Mouse (Mus musculus) lung, adult 2 months (tissue): Measurements from ENCODE around the gene Nfatc2ip. TPM values are rescaled to one million over a fixed set of nuclear protein-coding genes. Genes with fewer than 3 reads are reported as not detected.
A peak's percentile ranks its signal among the peaks of the same experiment; 100 is the strongest.

Source experiments
- DNase-seq: peaks from one replicate; pipeline ENCODE4 v3.0.0; 2022
- H3K4me1 ChIP-seq: fragments of 200-500 bp; 2 replicates; pipeline ENCODE4 v1.6.1; 2011; ENCODE audit warnings: low read length; ENCODE audit not compliant: control insufficient read depth, insufficient read depth
- H3K4me3 ChIP-seq: fragments of 200-500 bp; replicated peaks from 2 replicates; pipeline ENCODE3; 2011; ENCODE audit warnings: low read depth, mild to moderate bottlenecking, control low read depth, low read length; ENCODE audit errors: extremely low read depth
- CTCF ChIP-seq: fragments of 200-500 bp; IDR thresholded peaks from 2 replicates; pipeline ENCODE4 v1.5.1; 2011; ENCODE audit warnings: mild to moderate bottlenecking, low read length, control low read depth; ENCODE audit not compliant: insufficient read depth
- POLR2A ChIP-seq: fragments of 200-500 bp; IDR thresholded peaks from 2 replicates; pipeline ENCODE4 v1.6.1; 2011; ENCODE audit warnings: low read depth, mild to moderate bottlenecking, control low read depth, low read length, borderline replicate concordance; ENCODE audit errors: extremely low read depth
- WGBS: fragments of 180-500 bp; shearing (Covaris S2); methylation state at CpG from one replicate; pipeline ENCODE4 v1.1.7; 2018; 5-methylcytosine and 5-hydroxymethylcytosine counted together
- polyA plus RNA-seq: library from polyadenylated mRNA; depleted of rRNA; stranded (reverse); fragments of >200 nt; gene quantifications from 2 replicates; pipeline ENCODE4 v1.2.3, GENCODE M21; 2012

Nfatc2ip gene
- polyA plus RNA-seq, 1 experiment, result 6.5 TPM

DNA sequence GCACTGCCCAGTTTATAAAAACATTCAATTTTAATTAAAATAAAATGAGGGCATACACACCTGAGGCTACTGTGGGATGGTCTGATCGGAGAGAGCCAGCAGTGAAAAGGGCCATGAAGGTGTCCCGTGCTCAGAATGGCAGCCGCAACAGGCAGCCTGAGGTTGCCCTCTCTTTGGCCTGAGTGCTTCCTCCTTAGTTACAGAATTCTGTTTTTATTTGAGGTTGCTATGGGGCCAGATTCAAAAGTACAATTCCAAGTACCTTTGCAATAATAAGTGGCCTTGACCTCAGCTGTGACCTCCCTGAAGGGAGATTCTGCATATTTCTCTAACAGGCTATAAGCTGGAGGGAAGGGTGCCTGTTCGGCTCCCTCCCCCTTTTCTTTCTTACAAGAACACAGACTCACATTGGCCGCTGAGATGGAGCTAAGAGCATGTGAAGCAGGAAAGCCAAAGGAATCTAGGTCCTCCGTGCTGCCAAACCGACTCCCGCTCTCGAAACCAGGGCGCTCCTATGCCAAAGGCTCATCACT, 45.1 kb downstream of the Nfatc2ip start:
- Histone ChIP-seq H3K4me1 (no peaks in the 10 kb centered on the region), H3K4me3 (peak overlapping the region; percentile 27)
- 40% methylated on average over 10 of the region's 10 CpGs for WGBS
- TF ChIP-seq POLR2A (peak; percentile 68; the same call in 1 of the 2 replicates), CTCF (no peak)
- DNase-seq, result peak; percentile 57

GRCm38 (mm10) chr7:126350748-126351418, 45.7 kb downstream of the Nfatc2ip start:
- no peak for DNase-seq
- H3K4me3 ChIP-seq, result peak overlapping the region; percentile 56
- TF ChIP-seq POLR2A, result no peak
- no peak for TF ChIP-seq CTCF

GRCm38 (mm10) chr7:126348293-126348692, 48.2 kb downstream of the Nfatc2ip start:
- TF ChIP-seq CTCF, result no peak
- no peak for TF ChIP-seq POLR2A
- DNase-seq, result no peak
- Histone ChIP-seq H3K4me1 (no peaks in the 10 kb centered on the region), H3K4me3 (no peak overlapping the region)
- WGBS, result 54% methylated on average over 8 of the region's 8 CpGs

More at GRCm38 (mm10) chr7:126350748-126351418, 45.7 kb downstream of the Nfatc2ip start:
- 47% methylated on average over 20 of the region's 20 CpGs for WGBS
- H3K4me1 ChIP-seq, result no peaks in the 10 kb centered on the region

GRCm38 (mm10) chr7:126347098-126347497, 49.4 kb downstream of the Nfatc2ip start:
- no peak overlapping the region for H3K4me3 ChIP-seq
- TF ChIP-seq CTCF, result no peak
- TF ChIP-seq POLR2A, result no peak
- WGBS, result 47% methylated on average over 1 of the region's 1 CpGs
- no peak for DNase-seq
- no peaks in the 10 kb centered on the region for H3K4me1 ChIP-seq

DNA sequence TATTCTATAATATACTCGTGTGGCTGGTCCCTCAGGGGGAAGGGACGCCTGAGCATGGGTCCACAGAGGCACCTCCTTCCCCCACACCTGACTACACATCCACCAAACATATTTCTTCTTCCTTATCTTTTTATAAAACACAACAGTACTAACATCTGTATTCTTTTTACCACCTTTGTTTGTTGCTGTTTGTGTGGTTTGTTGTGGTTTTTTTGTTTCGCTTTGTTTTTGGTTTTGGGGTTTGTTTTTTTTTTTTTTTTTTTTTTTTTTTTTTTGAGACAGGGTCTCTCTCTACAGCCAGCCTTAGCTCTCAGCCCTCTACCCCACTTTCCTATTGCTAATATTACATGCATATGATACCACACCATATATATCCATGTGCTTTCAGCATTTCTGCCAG, 50.6 kb downstream of the Nfatc2ip start:
- TF ChIP-seq CTCF (no peak), POLR2A (no peak)
- no peaks in the 10 kb centered on the region for H3K4me1 ChIP-seq
- H3K4me3 ChIP-seq, result no peak overlapping the region
- DNase-seq, result no peak
- WGBS, result 46% methylated on average over 3 of the region's 3 CpGs

- no peak overlapping the region for H3K4me3 ChIP-seq
- no peak for DNase-seq
- 55% methylated on average over 3 of the region's 3 CpGs for WGBS
- TF ChIP-seq POLR2A, result no peak
- no peak for TF ChIP-seq CTCF
- no peaks in the 10 kb centered on the region for H3K4me1 ChIP-seq
Measured at GRCm38 (mm10) chr7:126345557-126345956, 51.0 kb downstream of the Nfatc2ip start.

- 40% methylated on average over 6 of the region's 6 CpGs for WGBS
- TF ChIP-seq CTCF, result no peak
- no peak for TF ChIP-seq POLR2A
- Histone ChIP-seq H3K4me1 (no peaks in the 10 kb centered on the region), H3K4me3 (no peak overlapping the region)
- no peak for DNase-seq
Measured at GRCm38 (mm10) chr7:126340896-126341295, 55.6 kb downstream of the Nfatc2ip start.

- TF ChIP-seq POLR2A (no peak), CTCF (no peak)
- H3K4me1 ChIP-seq, result no peaks in the 10 kb centered on the region
- 65% methylated on average over 6 of the region's 6 CpGs for whole genome bisulfite sequencing
- no peak for DNase-seq
- H3K4me3 ChIP-seq, result no peak overlapping the region
Measured at GRCm38 (mm10) chr7:126340206-126340618, 56.3 kb downstream of the Nfatc2ip start.

DNA sequence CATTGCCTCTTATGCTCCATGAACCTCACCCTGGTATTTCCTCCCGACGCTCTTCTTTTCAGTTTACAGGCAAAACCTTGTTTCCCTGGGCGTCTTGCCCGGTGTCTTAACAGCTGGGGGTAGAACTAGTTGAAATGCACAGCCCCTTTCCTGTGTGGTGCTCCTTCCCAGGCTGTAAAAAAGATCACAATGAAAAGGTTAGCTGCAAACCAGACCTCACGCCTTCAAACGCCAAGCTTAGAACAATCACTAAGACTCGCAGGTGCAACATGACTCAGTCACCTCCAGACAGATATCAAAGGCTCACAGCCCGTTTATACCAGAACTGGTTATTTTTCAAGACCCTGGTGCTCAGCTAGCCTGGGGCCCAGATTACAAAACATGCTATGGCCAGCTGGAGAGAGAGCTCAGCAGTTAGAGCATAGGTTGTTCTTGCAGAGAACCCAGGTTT, 57.0 kb downstream of the Nfatc2ip start:
- Histone ChIP-seq H3K4me1 (no peaks in the 10 kb centered on the region), H3K4me3 (no peak overlapping the region)
- 66% methylated on average over 8 of the region's 8 CpGs for WGBS
- no peak for TF ChIP-seq POLR2A
- TF ChIP-seq CTCF, result no peak
- DNase-seq, result no peak

DNA sequence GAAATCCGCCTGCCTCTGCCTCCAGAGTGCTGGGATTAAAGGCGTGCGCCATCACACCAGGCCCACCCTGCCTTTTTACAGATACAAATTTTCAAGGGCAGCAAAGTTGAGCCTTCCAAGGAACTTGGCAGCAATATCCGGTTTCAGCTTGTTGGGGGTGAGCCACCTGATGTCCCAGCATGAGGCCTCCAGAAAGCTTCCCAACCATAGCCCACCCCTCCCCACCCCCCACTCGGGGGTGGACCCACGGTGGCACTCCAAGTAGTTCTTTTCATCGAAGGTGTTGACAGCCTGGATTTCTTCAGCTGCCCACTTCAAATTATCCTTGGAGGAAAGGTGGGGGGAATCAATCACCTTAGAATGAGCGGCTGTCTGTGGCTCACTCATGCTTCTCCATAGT, 57.6 kb downstream of the Nfatc2ip start:
- Histone ChIP-seq H3K4me1 (no peaks in the 10 kb centered on the region), H3K4me3 (no peak overlapping the region)
- TF ChIP-seq CTCF (no peak), POLR2A (no peak)
- DNase-seq, result no peak
- 79% methylated on average over 8 of the region's 8 CpGs for WGBS
